Mouse (Mus musculus) intestine, embryonic 15.5 days (tissue): ENCODE data around the gene Lxn. TPM values are rescaled to one million over a fixed set of nuclear protein-coding genes. Genes with fewer than 3 reads are reported as not detected.
A peak's percentile ranks its signal among the peaks of the same experiment; 100 is the strongest.

Experiments
- ATAC-seq: fragments of 200-750 bp; cut with Nextera tagmentation; 2 replicates; pipeline ENCODE4 v1.8.0; 2017; ENCODE audit warnings: moderate TSS enrichment, moderate library complexity
- H3K27ac ChIP-seq: fragments of 300-500 bp; sonication (generic); 2 replicates; pipeline ENCODE4 v1.5.1; 2015; ENCODE audit warnings: mild to moderate bottlenecking, inconsistent platforms
- H3K27me3 ChIP-seq: fragments of 300-500 bp; sonication (generic); replicated peaks from 2 replicates; pipeline ENCODE4 v1.6.1; 2015; ENCODE audit warnings: inconsistent platforms
- H3K36me3 ChIP-seq: fragments of 300-500 bp; sonication (generic); 2 replicates; pipeline ENCODE4 v1.6.1; 2015; ENCODE audit warnings: inconsistent platforms
- H3K4me1 ChIP-seq: fragments of 300-500 bp; sonication (generic); replicated peaks from 2 replicates; pipeline ENCODE4 v1.6.1; 2015; ENCODE audit warnings: inconsistent platforms
- H3K4me2 ChIP-seq: fragments of 300-500 bp; sonication (generic); replicated peaks from 2 replicates; pipeline ENCODE4 v1.6.1; 2015; ENCODE audit warnings: mild to moderate bottlenecking, inconsistent platforms
- H3K4me3 ChIP-seq: fragments of 300-500 bp; sonication (generic); replicated peaks from 2 replicates; pipeline ENCODE4 v1.5.1; 2015; ENCODE audit warnings: inconsistent platforms
- H3K9ac ChIP-seq: fragments of 300-500 bp; sonication (generic); 2 replicates; pipeline ENCODE4 v1.6.1; 2015; ENCODE audit warnings: inconsistent platforms
- H3K9me3 ChIP-seq: fragments of 300-500 bp; sonication (generic); 2 replicates; pipeline ENCODE4 v1.6.1; 2016; ENCODE audit warnings: inconsistent platforms
- WGBS: fragments of 180-500 bp; shearing (Covaris S2); methylation state at CpG from one replicate; pipeline ENCODE4 v1.1.7; 2015; 5-methylcytosine and 5-hydroxymethylcytosine counted together
- polyA plus RNA-seq: library from polyadenylated mRNA; unstranded; fragments of >200 nt; fragmentation: Nextera tagmentation; extraction: Ambion mirVana; gene quantifications from 2 replicates; pipeline ENCODE4 v1.2.1, GENCODE M21; 2015

The Lxn gene
- polyA plus RNA-seq: 86.8 and 92.4 TPM in 2 replicates

- H3K4me2 ChIP-seq: peak within 1 kb of the TSS; percentile 73
- under 1% methylated on average over 43 of the region's 43 CpGs for WGBS
- no peaks in the 10 kb centered on the region for H3K9me3 ChIP-seq
- ATAC-seq: peak; percentile 98
- H3K4me1 ChIP-seq: peaks cover 2% of the 10 kb centered on the region; the same call in 1 of the 2 replicates
- peak within 1 kb of the TSS; percentile 69 for H3K9ac ChIP-seq
- peaks cover 8% of the 10 kb centered on the region; the same call in 1 of the 2 replicates for H3K36me3 ChIP-seq
- peak within 1 kb of the TSS; percentile 80 for H3K27ac ChIP-seq
- H3K4me3 ChIP-seq: peak within 1 kb of the TSS; percentile 60
- H3K27me3 ChIP-seq: no peaks in the 10 kb centered on the region
These were observed at the start of gene Lxn for GRCm38 (mm10) chr3:67463450-67464372. Gene Lxn, minus strand, starts transcription at chr3:67463926.

- Histone ChIP-seq H3K36me3 (no peaks in the 10 kb centered on the region), H3K27ac (no peak overlapping the region), H3K4me2 (no peak overlapping the region), H3K9me3 (no peaks in the 10 kb centered on the region), H3K4me3 (no peak overlapping the region), H3K27me3 (peaks cover 13% of the 10 kb centered on the region; the same call in 1 of the 2 replicates), H3K9ac (no peak overlapping the region), H3K4me1 (no peaks in the 10 kb centered on the region)
- ATAC-seq: no peak
- WGBS: 3% methylated on average over 5 of the region's 5 CpGs
These were observed 49.1 kb upstream of the Lxn start for GRCm38 (mm10) chr3:67512807-67513206.

GRCm38 (mm10) chr3:67508216-67508892 lies 44.6 kb upstream of the Lxn start:
- no peaks in the 10 kb centered on the region for H3K4me1 ChIP-seq
- H3K9ac ChIP-seq: no peak overlapping the region
- no peaks in the 10 kb centered on the region for H3K9me3 ChIP-seq
- H3K27me3 ChIP-seq: no peaks in the 10 kb centered on the region
- no peak overlapping the region for H3K27ac ChIP-seq
- no peak overlapping the region for H3K4me3 ChIP-seq
- no peaks in the 10 kb centered on the region for H3K36me3 ChIP-seq
- no peak overlapping the region for H3K4me2 ChIP-seq
- WGBS: 85% methylated on average over 10 of the region's 10 CpGs
- ATAC-seq: no peak

- Histone ChIP-seq H3K27ac (no peak overlapping the region), H3K4me2 (no peak overlapping the region), H3K4me1 (no peaks in the 10 kb centered on the region), H3K27me3 (no peaks in the 10 kb centered on the region), H3K9me3 (no peaks in the 10 kb centered on the region), H3K9ac (no peak overlapping the region), H3K4me3 (no peak overlapping the region), H3K36me3 (no peaks in the 10 kb centered on the region)
- WGBS: 75% methylated on average over 2 of the region's 2 CpGs
- ATAC-seq: no peak
These were observed 41.6 kb upstream of the Lxn start for GRCm38 (mm10) chr3:67505286-67505685.

GRCm38 (mm10) chr3:67503878-67504277 lies 40.2 kb upstream of the Lxn start:
- H3K36me3 ChIP-seq: no peaks in the 10 kb centered on the region
- WGBS: 14% methylated on average over 3 of the region's 3 CpGs
- no peak overlapping the region for H3K4me2 ChIP-seq
- no peaks in the 10 kb centered on the region for H3K4me1 ChIP-seq
- H3K4me3 ChIP-seq: no peak overlapping the region
- H3K9me3 ChIP-seq: no peaks in the 10 kb centered on the region
- no peak overlapping the region for H3K27ac ChIP-seq
- H3K9ac ChIP-seq: no peak overlapping the region
- H3K27me3 ChIP-seq: no peaks in the 10 kb centered on the region
- no peak for ATAC-seq

- H3K27me3 ChIP-seq: no peaks in the 10 kb centered on the region
- no peak for ATAC-seq
- no peaks in the 10 kb centered on the region for H3K9me3 ChIP-seq
- 93% methylated on average over 4 of the region's 4 CpGs for WGBS
- H3K27ac ChIP-seq: no peak overlapping the region
- no peaks in the 10 kb centered on the region for H3K36me3 ChIP-seq
- H3K4me2 ChIP-seq: no peak overlapping the region
- no peak overlapping the region for H3K9ac ChIP-seq
- no peaks in the 10 kb centered on the region for H3K4me1 ChIP-seq
- no peak overlapping the region for H3K4me3 ChIP-seq
These were observed 35.7 kb upstream of the Lxn start for GRCm38 (mm10) chr3:67499406-67499791.

GRCm38 (mm10) chr3:67498773-67499405 lies 35.2 kb upstream of the Lxn start:
- ATAC-seq: no peak
- no peaks in the 10 kb centered on the region for H3K9me3 ChIP-seq
- 88% methylated on average over 8 of the region's 8 CpGs for WGBS
- H3K9ac ChIP-seq: no peak overlapping the region
- H3K36me3 ChIP-seq: no peaks in the 10 kb centered on the region
- no peaks in the 10 kb centered on the region for H3K4me1 ChIP-seq
- no peak overlapping the region for H3K27ac ChIP-seq
- H3K27me3 ChIP-seq: no peaks in the 10 kb centered on the region
- no peak overlapping the region for H3K4me3 ChIP-seq
- no peak overlapping the region for H3K4me2 ChIP-seq

- Histone ChIP-seq H3K4me2 (no peak overlapping the region), H3K4me3 (no peak overlapping the region), H3K9ac (no peak overlapping the region), H3K36me3 (no peaks in the 10 kb centered on the region), H3K27ac (no peak overlapping the region), H3K4me1 (no peaks in the 10 kb centered on the region), H3K27me3 (no peaks in the 10 kb centered on the region), H3K9me3 (no peaks in the 10 kb centered on the region)
- no peak for ATAC-seq
- 68% methylated on average over 2 of the region's 2 CpGs for WGBS
These were observed 34.3 kb upstream of the Lxn start for GRCm38 (mm10) chr3:67497998-67498397.

GRCm38 (mm10) chr3:67496310-67496709 lies 32.6 kb upstream of the Lxn start:
- Histone ChIP-seq H3K27me3 (no peaks in the 10 kb centered on the region), H3K27ac (no peak overlapping the region), H3K9ac (no peak overlapping the region), H3K4me2 (no peak overlapping the region), H3K4me3 (no peak overlapping the region), H3K9me3 (no peaks in the 10 kb centered on the region), H3K36me3 (no peaks in the 10 kb centered on the region), H3K4me1 (no peaks in the 10 kb centered on the region)
- WGBS: 88% methylated on average over 10 of the region's 10 CpGs
- ATAC-seq: no peak

GRCm38 (mm10) chr3:67493132-67493531 lies 29.4 kb upstream of the Lxn start:
- H3K4me2 ChIP-seq: no peak overlapping the region
- no peaks in the 10 kb centered on the region for H3K9me3 ChIP-seq
- H3K9ac ChIP-seq: no peak overlapping the region
- no peak overlapping the region for H3K4me3 ChIP-seq
- H3K36me3 ChIP-seq: no peaks in the 10 kb centered on the region
- no peak overlapping the region for H3K27ac ChIP-seq
- ATAC-seq: no peak
- no peaks in the 10 kb centered on the region for H3K4me1 ChIP-seq
- no peaks in the 10 kb centered on the region for H3K27me3 ChIP-seq
- 86% methylated on average over 8 of the region's 8 CpGs for WGBS

GRCm38 (mm10) chr3:67492086-67492869 lies 28.6 kb upstream of the Lxn start:
- WGBS: 80% methylated on average over 8 of the region's 8 CpGs

GRCm38 (mm10) chr3:67490156-67490555 lies 26.4 kb upstream of the Lxn start:
- Histone ChIP-seq H3K36me3 (no peaks in the 10 kb centered on the region), H3K9ac (no peak overlapping the region), H3K9me3 (no peaks in the 10 kb centered on the region), H3K27me3 (no peaks in the 10 kb centered on the region), H3K4me1 (no peaks in the 10 kb centered on the region), H3K4me2 (no peak overlapping the region), H3K4me3 (no peak overlapping the region), H3K27ac (no peak overlapping the region)
- 39% methylated on average over 4 of the region's 4 CpGs for WGBS
- ATAC-seq: no peak

More at GRCm38 (mm10) chr3:67492086-67492869, 28.6 kb upstream of the Lxn start:
- no peak for ATAC-seq
- Histone ChIP-seq H3K4me3 (no peak overlapping the region), H3K27ac (no peak overlapping the region), H3K4me2 (no peak overlapping the region), H3K9me3 (no peaks in the 10 kb centered on the region), H3K36me3 (no peaks in the 10 kb centered on the region), H3K27me3 (no peaks in the 10 kb centered on the region), H3K4me1 (no peaks in the 10 kb centered on the region), H3K9ac (no peak overlapping the region)
